Mouse (Mus musculus): ENCODE measurements around the gene Olfr1024. TPM values are rescaled to one million over a fixed set of nuclear protein-coding genes. Genes with fewer than 3 reads are reported as not detected.

Olfr1024 gene
- not detected in 2 replicates for polyA plus RNA-seq (2016; fragmentation: Nextera tagmentation; extraction: Ambion mirVana)

DNA sequence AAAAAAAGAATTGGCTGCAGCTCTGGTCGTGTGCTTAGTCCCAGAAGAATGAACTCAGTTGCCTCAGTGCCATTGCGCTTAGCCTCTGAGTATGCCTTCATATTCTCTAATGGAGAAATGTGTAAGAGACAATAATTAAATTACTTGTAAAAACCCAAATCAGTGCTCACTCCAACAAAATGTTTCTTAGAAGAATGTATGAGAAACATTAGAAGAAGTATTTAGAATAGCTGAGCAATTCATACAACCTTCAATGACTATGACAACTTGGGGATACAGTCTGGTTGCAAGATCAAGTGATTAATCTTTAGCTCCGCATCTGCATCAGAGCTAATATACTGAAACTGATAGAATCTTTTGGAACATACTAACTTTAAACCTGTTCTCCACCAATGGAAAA lies at the start of gene Olfr1024:
Olfr1024 (minus strand) TSS at position 101 of the 400 bp plus-strand sequence.
- Histone ChIP-seq H3K4me1 (replicated peaks) (no peaks in the 10 kb centered on the region), H3K27ac (ENCODE audit: poor library complexity, severe bottlenecking) (no peak within 1 kb of the TSS), H3K9ac (no peak within 1 kb of the TSS), H3K36me3 (no peaks in the 10 kb centered on the region), H3K4me3 (no peak within 1 kb of the TSS), H3K9me3 (replicated peaks) (peaks cover 5% of the 10 kb centered on the region; the same call in 1 of the 2 replicates), H3K27me3 (replicated peaks) (no peaks in the 10 kb centered on the region), H3K4me2 (no peak within 1 kb of the TSS)
- no peak for ATAC-seq (ENCODE audit: insufficient number of reproducible peaks, low FRiP score)
- WGBS = 78% methylated on average over 3 of the region's 3 CpGs

GRCm38 (mm10) chr2:85950137-85950536 lies 45.3 kb upstream of the Olfr1024 start, which contains the start of gene Olfr1028:
Olfr1028 (plus strand) TSS chr2:85950437.
- H3K9ac ChIP-seq = no peak within 1 kb of the TSS
- H3K4me1 ChIP-seq (replicated peaks) = no peaks in the 10 kb centered on the region
- H3K4me2 ChIP-seq = no peak within 1 kb of the TSS
- H3K36me3 ChIP-seq = no peaks in the 10 kb centered on the region
- no peaks in the 10 kb centered on the region for H3K27me3 ChIP-seq (replicated peaks)
- H3K9me3 ChIP-seq (replicated peaks) = no peaks in the 10 kb centered on the region
- 72% methylated on average over 1 of the region's 1 CpGs for WGBS
- ATAC-seq (ENCODE audit: insufficient number of reproducible peaks, low FRiP score) = no peak
- no peak within 1 kb of the TSS for H3K27ac ChIP-seq (ENCODE audit: poor library complexity, severe bottlenecking)
- H3K4me3 ChIP-seq = no peak within 1 kb of the TSS

DNA sequence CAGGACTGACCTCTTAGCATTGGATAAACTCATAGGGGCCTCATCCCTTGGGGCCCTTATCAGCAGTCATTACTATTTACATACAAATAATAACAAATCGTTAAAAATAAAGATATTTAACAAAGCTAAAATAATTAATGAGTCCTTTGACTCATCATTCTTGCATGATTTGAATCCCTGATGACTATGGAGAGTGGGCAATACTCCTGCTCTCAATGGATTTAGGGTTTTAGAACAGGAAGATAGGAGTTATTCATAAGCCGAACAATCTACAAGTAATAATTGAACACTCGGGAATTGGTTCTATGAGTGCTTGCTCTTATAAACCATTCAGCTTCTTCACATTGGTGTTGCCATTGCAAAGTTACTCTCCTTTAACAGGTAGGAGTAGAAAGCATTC lies 16.4 kb upstream of the Olfr1024 start, which contains the start of gene Olfr1026:
Olfr1026 (plus strand) TSS at position 301 of the 400 bp plus-strand sequence.
- no peak within 1 kb of the TSS for H3K4me3 ChIP-seq
- no peak within 1 kb of the TSS for H3K27ac ChIP-seq (ENCODE audit: poor library complexity, severe bottlenecking)
- no peaks in the 10 kb centered on the region for H3K9me3 ChIP-seq (replicated peaks)
- no peaks in the 10 kb centered on the region for H3K36me3 ChIP-seq
- H3K4me1 ChIP-seq (replicated peaks) = no peaks in the 10 kb centered on the region
- H3K9ac ChIP-seq = no peak within 1 kb of the TSS
- H3K4me2 ChIP-seq = no peak within 1 kb of the TSS
- WGBS = 80% methylated on average over 3 of the region's 3 CpGs
- H3K27me3 ChIP-seq (replicated peaks) = no peaks in the 10 kb centered on the region
- ATAC-seq (ENCODE audit: insufficient number of reproducible peaks, low FRiP score) = no peak

GRCm38 (mm10) chr2:85914893-85915292 lies 10.0 kb upstream of the Olfr1024 start, which contains the start of gene Olfr1025-ps1:
Olfr1025-ps1 (plus strand) TSS chr2:85915193.
- H3K9ac ChIP-seq = no peak within 1 kb of the TSS
- H3K4me3 ChIP-seq = no peak within 1 kb of the TSS
- no peaks in the 10 kb centered on the region for H3K27me3 ChIP-seq (replicated peaks)
- 65% methylated on average over 1 of the region's 1 CpGs for WGBS
- no peaks in the 10 kb centered on the region for H3K4me1 ChIP-seq (replicated peaks)
- no peak for ATAC-seq (ENCODE audit: insufficient number of reproducible peaks, low FRiP score)
- H3K27ac ChIP-seq (ENCODE audit: poor library complexity, severe bottlenecking) = no peak within 1 kb of the TSS
- no peaks in the 10 kb centered on the region for H3K9me3 ChIP-seq (replicated peaks)
- no peaks in the 10 kb centered on the region for H3K36me3 ChIP-seq
- no peak within 1 kb of the TSS for H3K4me2 ChIP-seq

DNA sequence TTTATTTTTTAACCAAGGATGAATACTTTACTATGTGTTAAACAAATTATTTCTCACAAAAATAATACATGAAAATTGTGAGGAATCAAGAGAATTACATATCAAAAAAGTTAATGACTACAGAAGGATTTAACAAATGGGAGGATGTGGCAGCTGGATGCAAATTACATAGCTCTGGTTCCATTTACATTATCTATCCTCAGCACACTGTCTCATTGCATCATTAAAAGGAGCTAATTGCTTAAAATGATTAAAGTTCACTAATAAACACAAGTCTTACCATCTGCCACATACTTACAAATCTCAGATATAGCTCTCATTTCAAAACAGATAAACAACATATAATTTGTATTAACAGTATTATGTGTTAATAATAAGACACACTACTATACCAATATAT lies 8.3 kb upstream of the Olfr1024 start:
- H3K4me3 ChIP-seq = no peak overlapping the region
- ATAC-seq (ENCODE audit: insufficient number of reproducible peaks, low FRiP score) = no peak
- H3K36me3 ChIP-seq = no peaks in the 10 kb centered on the region
- H3K4me1 ChIP-seq (replicated peaks) = no peaks in the 10 kb centered on the region
- H3K9ac ChIP-seq = no peak overlapping the region
- no peaks in the 10 kb centered on the region for H3K9me3 ChIP-seq (replicated peaks)
- no peaks in the 10 kb centered on the region for H3K27me3 ChIP-seq (replicated peaks)
- H3K4me2 ChIP-seq = no peak overlapping the region
- no peak overlapping the region for H3K27ac ChIP-seq (ENCODE audit: poor library complexity, severe bottlenecking)

- Histone ChIP-seq H3K9me3 (replicated peaks) (no peaks in the 10 kb centered on the region), H3K4me2 (no peak within 1 kb of the TSS), H3K27me3 (replicated peaks) (no peaks in the 10 kb centered on the region), H3K4me3 (no peak within 1 kb of the TSS), H3K27ac (ENCODE audit: poor library complexity, severe bottlenecking) (no peak within 1 kb of the TSS), H3K36me3 (no peaks in the 10 kb centered on the region), H3K9ac (no peak within 1 kb of the TSS), H3K4me1 (replicated peaks) (no peaks in the 10 kb centered on the region)
- ATAC-seq (ENCODE audit: insufficient number of reproducible peaks, low FRiP score) = no peak
- WGBS = 71% methylated on average over 2 of the region's 2 CpGs
These were observed 19.5 kb downstream of the Olfr1024 start, which contains the start of gene Olfr1023 for GRCm38 (mm10) chr2:85885340-85885739. Olfr1023 (plus strand) TSS chr2:85885640.

- 55% methylated on average over 2 of the region's 2 CpGs for WGBS
- no peak within 1 kb of the TSS for H3K4me2 ChIP-seq
- no peak within 1 kb of the TSS for H3K9ac ChIP-seq
- no peak for ATAC-seq (ENCODE audit: insufficient number of reproducible peaks, low FRiP score)
- H3K36me3 ChIP-seq = no peaks in the 10 kb centered on the region
- H3K4me1 ChIP-seq (replicated peaks) = no peaks in the 10 kb centered on the region
- no peak within 1 kb of the TSS for H3K4me3 ChIP-seq
- no peak within 1 kb of the TSS for H3K27ac ChIP-seq (ENCODE audit: poor library complexity, severe bottlenecking)
- H3K27me3 ChIP-seq (replicated peaks) = no peaks in the 10 kb centered on the region
- H3K9me3 ChIP-seq (replicated peaks) = no peaks in the 10 kb centered on the region
These were observed 36.6 kb downstream of the Olfr1024 start, which contains the start of gene Olfr1022 for GRCm38 (mm10) chr2:85868294-85868693. Olfr1022 (plus strand) TSS chr2:85868594.

Other genes starting within 250 kb of the Olfr1024 start
- gene Olfr154, start 240.6 kb downstream of the Olfr1024 start, polyA plus RNA-seq (2016; fragmentation: Nextera tagmentation; extraction: Ambion mirVana) = not detected in 2 replicates
- gene Olfr1006, start 226.3 kb downstream of the Olfr1024 start, polyA plus RNA-seq (2016; fragmentation: Nextera tagmentation; extraction: Ambion mirVana) = not detected in 2 replicates
- gene Olfr1008, start 215.6 kb downstream of the Olfr1024 start, polyA plus RNA-seq (2016; fragmentation: Nextera tagmentation; extraction: Ambion mirVana) = not detected in 2 replicates
- not detected in 2 replicates for gene Olfr1009, start 189.6 kb downstream of the Olfr1024 start, polyA plus RNA-seq (2016; fragmentation: Nextera tagmentation; extraction: Ambion mirVana)
- not detected in 2 replicates for gene Olfr1012, start 142.3 kb downstream of the Olfr1024 start, polyA plus RNA-seq (2016; fragmentation: Nextera tagmentation; extraction: Ambion mirVana)
- not detected in 2 replicates for gene Olfr1013, start 138.0 kb downstream of the Olfr1024 start, polyA plus RNA-seq (2016; fragmentation: Nextera tagmentation; extraction: Ambion mirVana)
- not detected in 2 replicates for gene Olfr1014, start 132.3 kb downstream of the Olfr1024 start, polyA plus RNA-seq (2016; fragmentation: Nextera tagmentation; extraction: Ambion mirVana)
- gene Olfr1015, start 123.0 kb downstream of the Olfr1024 start, polyA plus RNA-seq (2016; fragmentation: Nextera tagmentation; extraction: Ambion mirVana) = not detected in 2 replicates
- gene Olfr1016, start 102.5 kb downstream of the Olfr1024 start, polyA plus RNA-seq (2016; fragmentation: Nextera tagmentation; extraction: Ambion mirVana) = not detected in 2 replicates
- gene Olfr1018, start 86.6 kb downstream of the Olfr1024 start, polyA plus RNA-seq (2016; fragmentation: Nextera tagmentation; extraction: Ambion mirVana) = not detected in 2 replicates
- gene Olfr1019, start 59.6 kb downstream of the Olfr1024 start, polyA plus RNA-seq (2016; fragmentation: Nextera tagmentation; extraction: Ambion mirVana) = not detected in 2 replicates
- not detected in 2 replicates for gene Olfr1020, start 58.0 kb downstream of the Olfr1024 start, polyA plus RNA-seq (2016; fragmentation: Nextera tagmentation; extraction: Ambion mirVana)
- gene Olfr1022, start 36.5 kb downstream of the Olfr1024 start, polyA plus RNA-seq (2016; fragmentation: Nextera tagmentation; extraction: Ambion mirVana) = not detected in 2 replicates
- not detected in 2 replicates for gene Olfr1023, start 19.4 kb downstream of the Olfr1024 start, polyA plus RNA-seq (2016; fragmentation: Nextera tagmentation; extraction: Ambion mirVana)
- not detected in 2 replicates for gene Olfr1025-ps1, start 10.1 kb upstream of the Olfr1024 start, polyA plus RNA-seq (2016; fragmentation: Nextera tagmentation; extraction: Ambion mirVana)
- not detected in 2 replicates for gene Olfr1026, start 16.5 kb upstream of the Olfr1024 start, polyA plus RNA-seq (2016; fragmentation: Nextera tagmentation; extraction: Ambion mirVana)
- not detected in 2 replicates for gene Olfr1028, start 45.4 kb upstream of the Olfr1024 start, polyA plus RNA-seq (2016; fragmentation: Nextera tagmentation; extraction: Ambion mirVana)
- gene Olfr1029, start 68.8 kb upstream of the Olfr1024 start, polyA plus RNA-seq (2016; fragmentation: Nextera tagmentation; extraction: Ambion mirVana) = not detected in 2 replicates
- not detected in 2 replicates for gene Olfr1030, start 74.2 kb upstream of the Olfr1024 start, polyA plus RNA-seq (2016; fragmentation: Nextera tagmentation; extraction: Ambion mirVana)
- not detected in 2 replicates for gene Olfr1031, start 85.3 kb upstream of the Olfr1024 start, polyA plus RNA-seq (2016; fragmentation: Nextera tagmentation; extraction: Ambion mirVana)
- not detected in 2 replicates for gene Olfr1032, start 100.5 kb upstream of the Olfr1024 start, polyA plus RNA-seq (2016; fragmentation: Nextera tagmentation; extraction: Ambion mirVana)
- gene Olfr1033, start 115.6 kb upstream of the Olfr1024 start, polyA plus RNA-seq (2016; fragmentation: Nextera tagmentation; extraction: Ambion mirVana) = 1.3 and 1.4 TPM in 2 replicates
- gene Olfr1034, start 140.8 kb upstream of the Olfr1024 start, polyA plus RNA-seq (2016; fragmentation: Nextera tagmentation; extraction: Ambion mirVana) = not detected in 2 replicates
- gene Olfr1036, start 168.9 kb upstream of the Olfr1024 start, polyA plus RNA-seq (2016; fragmentation: Nextera tagmentation; extraction: Ambion mirVana) = not detected in 2 replicates
- not detected in 2 replicates for gene Olfr1037, start 182.3 kb upstream of the Olfr1024 start, polyA plus RNA-seq (2016; fragmentation: Nextera tagmentation; extraction: Ambion mirVana)
- gene Olfr1039, start 230.9 kb upstream of the Olfr1024 start, polyA plus RNA-seq (2016; fragmentation: Nextera tagmentation; extraction: Ambion mirVana) = not detected in 2 replicates
- gene Olfr1040, start 241.7 kb upstream of the Olfr1024 start, polyA plus RNA-seq (2016; fragmentation: Nextera tagmentation; extraction: Ambion mirVana) = not detected in 2 replicates